Mouse (Mus musculus) ES-E14 (cell line): Measurements from ENCODE around the gene Zfp932.

Experiments used
- CHD2 ChIP-seq: IDR thresholded peaks from 2 replicates; pipeline ENCODE4 v1.6.1; 2014; ENCODE audit warnings: mild to moderate bottlenecking, low read depth, low read length, inconsistent platforms
- ZNF384 ChIP-seq: IDR thresholded peaks from 2 replicates; pipeline ENCODE4 v1.6.1; 2012; ENCODE audit warnings: low read depth, low read length, inconsistent platforms

DNA sequence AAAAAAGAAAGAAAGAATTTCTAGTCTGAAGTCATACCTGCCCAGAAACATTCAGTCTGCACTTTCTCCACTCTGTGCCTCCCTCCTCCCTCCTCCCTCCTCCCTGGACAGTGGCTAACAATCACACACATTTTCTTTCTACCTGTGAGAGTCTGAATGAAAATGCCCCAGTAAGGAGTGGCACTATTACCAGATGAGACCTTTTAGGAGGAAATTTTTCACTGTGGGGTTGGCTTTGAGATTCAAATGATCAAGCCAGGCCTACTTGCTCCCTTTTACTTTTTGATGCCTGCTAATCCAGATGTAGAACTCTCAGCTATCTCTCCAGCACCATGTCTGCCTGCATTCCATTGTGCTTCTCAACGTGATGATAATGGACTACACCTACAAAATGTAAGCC is 46.0 kb upstream of the Zfp932 start:
- TF ChIP-seq ZNF384 (no peak), CHD2 (no peak)
